Mouse (Mus musculus) liver, postnatal 0 days (tissue): ENCODE measurements around the gene Fam131b. TPM values are rescaled to one million over a fixed set of nuclear protein-coding genes. Genes with fewer than 3 reads are reported as not detected.

Experiments
- ATAC-seq: fragments of 200-750 bp; cut with Nextera tagmentation; 2 replicates; pipeline ENCODE4 v1.8.0; 2017; ENCODE audit warnings: mild to moderate bottlenecking, moderate library complexity
- DNase-seq: peaks from one replicate; pipeline ENCODE4 v3.0.0-alpha.2; 2016
- H3K27ac ChIP-seq: fragments of 300-500 bp; sonication (generic); 2 replicates; pipeline ENCODE4 v1.5.1; 2014; ENCODE audit warnings: antibody characterized with exemption, moderate library complexity, mild to moderate bottlenecking, low read depth
- H3K27me3 ChIP-seq: fragments of 300-500 bp; sonication (generic); 2 replicates; pipeline ENCODE4 v1.6.1; 2014; ENCODE audit warnings: low read length, control low read depth, mixed read lengths; ENCODE audit not compliant: insufficient read depth
- H3K36me3 ChIP-seq: fragments of 300-500 bp; sonication (generic); replicated peaks from 2 replicates; pipeline ENCODE4 v1.6.1; 2014; ENCODE audit warnings: mild to moderate bottlenecking, control low read depth, low read length, moderate library complexity, mixed read lengths; ENCODE audit not compliant: insufficient read depth
- H3K4me1 ChIP-seq: fragments of 300-500 bp; sonication (generic); 2 replicates; pipeline ENCODE4 v1.6.1; 2014; ENCODE audit warnings: antibody characterized with exemption, mild to moderate bottlenecking, control low read depth; ENCODE audit not compliant: insufficient read depth
- H3K4me2 ChIP-seq: fragments of 300-500 bp; sonication (generic); 2 replicates; pipeline ENCODE4 v1.6.1; 2014; ENCODE audit warnings: low read depth, mild to moderate bottlenecking, low read length, moderate library complexity, mixed read lengths
- H3K4me3 ChIP-seq: fragments of 300-500 bp; sonication (generic); 2 replicates; pipeline ENCODE4 v1.5.1; 2014; ENCODE audit warnings: low read depth, low read length
- H3K9ac ChIP-seq: fragments of 300-500 bp; sonication (generic); replicated peaks from 2 replicates; pipeline ENCODE4 v1.6.1; 2014; ENCODE audit warnings: mild to moderate bottlenecking, moderate library complexity
- H3K9me3 ChIP-seq: fragments of 300-500 bp; sonication (generic); 2 replicates; pipeline ENCODE4 v1.6.1; 2016; ENCODE audit warnings: mild to moderate bottlenecking, control low read depth, low read length, mixed read lengths
- CTCF ChIP-seq: sonication (generic); IDR thresholded peaks from 2 replicates; pipeline ENCODE4 v1.5.1; 2016; ENCODE audit warnings: antibody characterized with exemption, low read depth
- EP300 ChIP-seq: IDR thresholded peaks from 2 replicates; pipeline ENCODE4 v1.6.1; 2016; ENCODE audit warnings: antibody characterized with exemption, low read depth, mild to moderate bottlenecking
- WGBS: fragments of 180-500 bp; shearing (Covaris S2); extraction: QIAGEN DNeasy Blood & Tissue Kit; methylation state at CpG from one replicate; pipeline ENCODE4 v1.1.7; 2014; ENCODE audit not compliant: insufficient replicate concordance; 5-methylcytosine and 5-hydroxymethylcytosine counted together
- polyA plus RNA-seq: library from polyadenylated mRNA; unstranded; fragments of >200 nt; fragmentation: Nextera tagmentation; extraction: Ambion mirVana; gene quantifications from 2 replicates; pipeline ENCODE4 v1.2.1, GENCODE M21; 2015

Fam131b gene
- polyA plus RNA-seq, 1 experiment from 2014 or later: not detected

DNA sequence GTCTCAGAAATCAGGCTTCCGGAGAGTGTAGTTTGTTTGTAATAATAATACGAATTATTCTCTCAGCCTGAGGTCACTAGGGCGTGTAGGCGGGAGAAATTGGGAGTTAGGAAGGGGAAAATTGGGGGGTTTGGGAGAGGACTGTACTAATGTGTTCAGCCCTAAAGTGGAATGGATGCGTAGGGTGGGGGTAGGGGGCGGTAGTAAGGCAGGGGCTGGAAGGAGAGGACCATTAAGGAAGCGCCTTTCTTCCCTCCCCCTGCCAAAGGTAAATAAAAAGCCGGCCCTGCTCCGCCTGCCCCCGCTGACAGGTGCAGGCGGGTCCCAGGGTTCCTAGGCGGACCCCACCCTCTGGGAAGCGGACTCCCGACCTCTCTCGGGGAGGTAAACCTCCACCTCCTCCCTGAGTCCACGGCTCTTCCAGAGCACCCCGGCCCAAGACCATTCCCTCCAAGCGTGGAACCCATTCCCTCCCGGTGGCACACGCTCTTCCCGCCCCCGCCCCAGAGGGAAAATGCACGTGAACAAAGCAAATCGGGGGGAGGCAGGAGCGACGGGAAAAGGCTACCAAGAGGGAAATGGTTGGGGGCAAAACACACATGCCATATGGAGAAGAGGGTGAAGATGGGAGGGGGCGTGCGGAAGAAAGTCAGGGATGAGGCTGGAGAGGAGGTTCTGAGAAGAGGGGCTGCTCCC, 924 bp downstream of the Fam131b start:
- peak overlapping the region; percentile 41; the same call in 1 of the 2 replicates for H3K4me3 ChIP-seq
- H3K27me3 ChIP-seq: peaks cover 49% of the 10 kb centered on the region
- ATAC-seq (no peak), DNase-seq (no peak)
- no peak for TF ChIP-seq CTCF
- no peaks in the 10 kb centered on the region for H3K9me3 ChIP-seq
- no peaks in the 10 kb centered on the region for H3K36me3 ChIP-seq
- peak overlapping the region; percentile 74; the same call in 1 of the 2 replicates for H3K4me2 ChIP-seq
- H3K4me1 ChIP-seq: peaks cover 8% of the 10 kb centered on the region
- H3K27ac ChIP-seq: no peak overlapping the region
- 3% methylated on average over 28 of the region's 28 CpGs for WGBS
- H3K9ac ChIP-seq: no peak overlapping the region

DNA sequence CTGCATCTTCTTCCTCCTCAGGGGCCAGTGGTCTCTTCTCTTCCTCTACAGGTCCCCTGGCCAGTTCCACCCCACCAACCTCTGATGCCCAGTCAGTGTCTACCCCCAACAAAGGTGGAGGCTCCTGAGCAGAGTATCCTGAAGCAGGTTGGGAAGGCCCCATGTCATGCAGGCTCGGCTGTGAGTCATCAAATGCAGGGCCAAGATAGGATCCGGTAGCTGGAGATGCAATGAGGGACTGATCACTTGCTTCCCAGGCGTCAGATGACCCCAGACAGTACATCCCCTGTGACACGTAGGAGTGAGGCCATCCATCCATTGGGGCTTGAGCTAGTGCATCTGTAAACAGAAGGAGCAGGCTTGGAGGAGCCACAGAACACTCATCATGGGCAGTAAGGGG, 6.2 kb downstream of the Fam131b start:
- no peaks in the 10 kb centered on the region for H3K4me1 ChIP-seq
- peaks cover 25% of the 10 kb centered on the region for H3K27me3 ChIP-seq
- H3K9ac ChIP-seq: no peak overlapping the region
- no peak for DNase-seq
- TF ChIP-seq CTCF (no peak), EP300 (no peak)
- no peaks in the 10 kb centered on the region for H3K9me3 ChIP-seq
- H3K27ac ChIP-seq: no peak overlapping the region
- no peak for ATAC-seq
- no peak overlapping the region for H3K4me2 ChIP-seq
- WGBS: 71% methylated on average over 4 of the region's 4 CpGs
- no peaks in the 10 kb centered on the region for H3K36me3 ChIP-seq
- no peak overlapping the region for H3K4me3 ChIP-seq

DNA sequence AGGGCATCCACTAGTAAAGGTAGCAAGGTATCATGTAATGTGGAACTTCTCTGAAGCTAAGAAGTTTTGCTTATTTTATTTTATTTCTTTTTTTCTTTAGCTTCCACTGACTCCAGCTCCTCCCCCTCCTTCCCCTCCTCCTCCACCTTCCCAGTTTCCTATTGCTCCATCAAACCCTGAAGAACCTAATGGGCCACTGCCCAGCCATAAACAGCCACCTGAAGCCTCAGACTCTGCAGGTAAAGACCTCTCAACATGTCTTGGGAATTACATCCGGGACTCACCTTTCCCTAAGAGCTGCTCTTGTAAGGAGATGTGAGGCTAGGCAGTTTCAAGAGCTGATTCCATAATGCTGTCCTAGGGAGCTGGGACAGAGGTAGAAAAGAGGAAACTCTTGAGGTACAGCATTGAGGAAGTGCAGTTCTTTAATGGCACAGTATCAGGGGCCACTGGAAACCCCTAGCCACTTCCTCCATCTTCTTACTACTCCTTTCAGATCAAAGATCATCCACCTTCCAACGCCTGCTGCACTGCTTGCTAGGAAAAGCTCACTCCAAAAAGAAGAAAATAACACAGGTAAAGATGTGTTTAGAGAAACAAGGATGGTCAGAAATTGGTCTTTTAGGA, 13.9 kb downstream of the Fam131b start:
- no peaks in the 10 kb centered on the region for H3K27me3 ChIP-seq
- no peaks in the 10 kb centered on the region for H3K9me3 ChIP-seq
- H3K4me1 ChIP-seq: no peaks in the 10 kb centered on the region
- H3K9ac ChIP-seq: no peak overlapping the region
- TF ChIP-seq EP300 (no peak), CTCF (no peak)
- 56% methylated on average over 2 of the region's 2 CpGs for WGBS
- H3K36me3 ChIP-seq: no peaks in the 10 kb centered on the region
- no peak overlapping the region for H3K4me3 ChIP-seq
- ATAC-seq (no peak), DNase-seq (no peak)
- no peak overlapping the region for H3K27ac ChIP-seq
- no peak overlapping the region for H3K4me2 ChIP-seq

DNA sequence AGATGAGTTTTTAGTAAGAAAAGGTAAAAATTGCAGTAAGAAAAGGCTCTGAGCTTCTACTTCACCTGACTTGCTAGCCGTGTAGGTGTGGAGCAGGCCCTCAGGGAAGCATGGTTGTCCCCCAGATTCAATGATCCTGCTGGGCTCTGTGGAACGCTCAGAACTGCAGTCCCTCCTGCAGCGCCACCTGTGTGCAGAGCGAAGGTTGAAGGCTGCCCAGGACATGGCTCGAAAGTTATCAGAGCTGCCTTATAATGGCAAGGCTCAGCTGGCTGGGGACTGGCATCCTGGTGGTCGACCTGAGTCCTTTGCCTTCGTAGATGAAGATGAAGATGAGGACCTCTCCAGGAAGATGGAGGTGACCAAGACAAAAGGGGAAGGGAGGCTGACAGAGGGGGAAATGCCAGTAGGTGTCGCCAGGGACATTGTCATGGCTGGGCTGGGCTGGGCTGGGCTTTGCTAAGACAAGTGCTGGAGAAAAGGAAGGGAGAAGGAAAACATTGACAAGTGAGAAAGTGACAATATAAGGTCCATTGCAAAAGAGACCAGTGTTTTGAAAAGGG, 14.5 kb downstream of the Fam131b start:
- Histone ChIP-seq H3K27me3 (no peaks in the 10 kb centered on the region), H3K27ac (no peak overlapping the region), H3K9ac (no peak overlapping the region), H3K4me3 (no peak overlapping the region), H3K4me2 (no peak overlapping the region), H3K4me1 (no peaks in the 10 kb centered on the region), H3K36me3 (no peaks in the 10 kb centered on the region), H3K9me3 (no peaks in the 10 kb centered on the region)
- ATAC-seq (no peak), DNase-seq (no peak)
- 37% methylated on average over 8 of the region's 8 CpGs for WGBS
- peak; percentile 47 for TF ChIP-seq CTCF
- TF ChIP-seq EP300: no peak

DNA sequence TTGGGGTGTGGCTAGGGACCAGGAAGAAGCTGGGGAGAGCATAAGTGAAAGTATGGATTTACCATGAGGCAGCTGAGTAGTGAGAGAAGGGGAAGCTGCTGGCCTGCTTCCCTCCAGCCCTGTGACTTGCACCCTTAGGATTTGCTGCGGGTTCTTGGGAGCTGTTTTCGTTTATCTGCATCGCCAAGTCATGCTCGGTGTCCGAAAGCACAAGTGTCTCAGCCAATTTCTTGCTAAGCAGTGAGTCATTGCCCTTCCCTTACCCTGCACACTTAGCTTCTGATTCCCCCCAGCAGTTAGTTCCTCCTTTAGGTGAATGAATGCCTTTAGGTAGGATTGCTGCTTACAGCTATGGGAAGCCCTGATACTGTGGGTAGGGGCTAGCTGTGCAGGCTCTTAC, 25.1 kb downstream of the Fam131b start:
- DNase-seq (no peak), ATAC-seq (0 out of 2 replicates have a peak, but pooled peaks have one; percentile 29)
- WGBS: 34% methylated on average over 5 of the region's 5 CpGs
- Histone ChIP-seq H3K27me3 (no peaks in the 10 kb centered on the region), H3K4me3 (no peak overlapping the region), H3K36me3 (no peaks in the 10 kb centered on the region), H3K27ac (no peak overlapping the region), H3K4me2 (no peak overlapping the region; the same call in 1 of the 2 replicates), H3K4me1 (no peaks in the 10 kb centered on the region), H3K9ac (no peak overlapping the region), H3K9me3 (no peaks in the 10 kb centered on the region)
- TF ChIP-seq EP300 (no peak), CTCF (no peak)

DNA sequence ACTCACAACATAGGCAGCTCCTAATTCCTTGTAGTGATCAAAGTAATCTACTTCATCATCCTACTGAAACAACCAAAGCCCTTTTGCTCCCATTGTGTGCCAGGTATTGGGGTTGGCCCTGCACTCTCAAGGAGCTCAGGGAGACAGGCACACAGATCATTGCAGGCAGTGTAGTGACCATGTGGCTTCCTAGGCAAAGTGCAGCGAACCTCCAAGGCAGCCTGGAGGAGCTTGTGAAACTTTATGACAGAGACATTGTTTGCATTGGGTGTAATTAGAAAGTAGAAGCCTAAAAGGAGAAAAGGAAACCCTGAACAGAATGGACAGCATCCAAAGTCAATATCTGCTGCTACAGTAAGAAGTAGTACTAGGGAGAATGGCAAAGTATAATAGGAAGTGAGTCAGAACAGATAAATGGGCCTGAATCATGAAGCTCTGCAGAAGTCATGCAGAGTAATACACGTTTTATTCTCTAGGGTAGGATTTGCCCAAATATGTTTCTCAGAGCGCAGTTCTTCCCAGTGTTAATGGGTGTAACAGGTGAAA, 28.8 kb downstream of the Fam131b start:
- Histone ChIP-seq H3K4me1 (no peaks in the 10 kb centered on the region), H3K4me3 (no peak overlapping the region), H3K9ac (no peak overlapping the region), H3K27me3 (no peaks in the 10 kb centered on the region), H3K9me3 (no peaks in the 10 kb centered on the region), H3K36me3 (no peaks in the 10 kb centered on the region), H3K4me2 (no peak overlapping the region), H3K27ac (no peak overlapping the region)
- 64% methylated on average over 3 of the region's 3 CpGs for WGBS
- TF ChIP-seq EP300: no peak
- no peak for TF ChIP-seq CTCF
- no peak for ATAC-seq
- no peak for DNase-seq
